Mouse (Mus musculus) G1E (cell line): ENCODE measurements around the gene Pop7. TPM values are rescaled to one million over a fixed set of nuclear protein-coding genes. Genes with fewer than 3 reads are reported as not detected.

Experiments used
- ATAC-seq: 2 replicates; pipeline ENCODE4 v1.8.0; 2016; ENCODE audit warnings: mild to moderate bottlenecking; ENCODE audit not compliant: insufficient number of reproducible peaks, poor library complexity, low FRiP score, severe bottlenecking; ENCODE audit errors: extremely low read depth
- DNase-seq: peaks from one replicate; pipeline ENCODE4 v3.0.0; 2012; ENCODE audit warnings: low spot score
- H3K27me3 ChIP-seq: 2 replicates; pipeline ENCODE4 v1.6.1; 2012; ENCODE audit warnings: mild to moderate bottlenecking, low read length, inconsistent platforms; ENCODE audit not compliant: insufficient read depth
- H3K36me3 ChIP-seq: replicated peaks from 2 replicates; pipeline ENCODE3; 2012; ENCODE audit warnings: mild to moderate bottlenecking, inconsistent platforms
- H3K4me1 ChIP-seq: 2 replicates; pipeline ENCODE4 v1.6.1; 2012; ENCODE audit warnings: low read depth, low read length, inconsistent platforms, mixed read lengths; ENCODE audit not compliant: insufficient read depth
- H3K4me3 ChIP-seq: 2 replicates; pipeline ENCODE4 v1.5.1; 2012; ENCODE audit warnings: low read depth, mild to moderate bottlenecking, inconsistent platforms, low read length, moderate library complexity, mixed read lengths
- H3K9me3 ChIP-seq: replicated peaks from 2 replicates; pipeline ENCODE4 v1.6.1; 2012; ENCODE audit warnings: inconsistent platforms
- CTCF ChIP-seq: IDR thresholded peaks from 2 replicates; pipeline ENCODE4 v1.5.1; 2012; ENCODE audit warnings: low read depth, low read length, inconsistent platforms, mixed read lengths
- GATA1 ChIP-seq: IDR thresholded peaks from 2 replicates; pipeline ENCODE4 v1.6.1; 2012; ENCODE audit warnings: borderline replicate concordance, low read length, inconsistent platforms, mixed read lengths
- GATA2 ChIP-seq: IDR thresholded peaks from 2 replicates; pipeline ENCODE4 v1.6.1; 2012; ENCODE audit warnings: low read depth, low read length, inconsistent platforms, borderline replicate concordance
- POLR2AphosphoS5 ChIP-seq: IDR thresholded peaks from 2 replicates; pipeline ENCODE4 v1.6.1; 2012; ENCODE audit warnings: low read depth, low read length, inconsistent platforms; ENCODE audit not compliant: insufficient replicate concordance
- TAL1 ChIP-seq: conservative IDR thresholded peaks from 2 replicates; pipeline ENCODE4 v1.6.1; 2012; ENCODE audit warnings: low read depth, low read length, inconsistent platforms, mixed read lengths
- polyA plus RNA-seq: library from polyadenylated mRNA; stranded (reverse); fragments of >175 nt; gene quantifications from 2 replicates; pipeline ENCODE4 v1.2.3, GENCODE M21; 2012
- total RNA-seq, 2 experiments: library from RNA; stranded (forward) in 1 of 2; stranded (reverse) in 1 of 2; fragments of 200-1000 nt in 1 of 2; fragments of >200 nt in 1 of 2; fragmentation: Nextera tagmentation in 1 of 2; gene quantifications; 2 replicates each; pipeline ENCODE4 v1.2.3; 2014 to 2017

Pop7 gene
- total and polyA plus RNA-seq, 3 experiments = 9.0 to 55.7 (median 29.3) TPM

GRCm38 (mm10) chr5:137524671-137525070 is 22.4 kb upstream of the Pop7 start:
- TF ChIP-seq GATA2 (no peak), POLR2AphosphoS5 (no peak), GATA1 (no peak), CTCF (no peak), TAL1 (no peak)
- Histone ChIP-seq H3K36me3 (peaks cover 99% of the 10 kb centered on the region), H3K27me3 (no peaks in the 10 kb centered on the region), H3K4me3 (no peak overlapping the region; the same call in 1 of the 2 replicates), H3K4me1 (peaks cover 96% of the 10 kb centered on the region), H3K9me3 (no peaks in the 10 kb centered on the region)
- DNase-seq (no peak), ATAC-seq (no peak)

- no peak for ATAC-seq
- peaks cover 99% of the 10 kb centered on the region for H3K36me3 ChIP-seq
- H3K27me3 ChIP-seq = no peaks in the 10 kb centered on the region
- H3K4me1 ChIP-seq = peaks cover 93% of the 10 kb centered on the region
- H3K4me3 ChIP-seq = peak overlapping the region; percentile 18; the same call in 1 of the 2 replicates
- no peak for TF ChIP-seq CTCF
- no peak for TF ChIP-seq POLR2AphosphoS5
- TF ChIP-seq GATA1 = no peak
- no peak for TF ChIP-seq TAL1
- no peak for TF ChIP-seq GATA2
- no peak for DNase-seq
- H3K9me3 ChIP-seq = no peaks in the 10 kb centered on the region
Observed at GRCm38 (mm10) chr5:137524251-137524515, 21.9 kb upstream of the Pop7 start.

- peaks cover 99% of the 10 kb centered on the region for H3K36me3 ChIP-seq
- TF ChIP-seq GATA2 = no peak
- TF ChIP-seq POLR2AphosphoS5 = 0 out of 2 replicates have a peak, but pooled peaks have one; percentile 61
- H3K27me3 ChIP-seq = no peaks in the 10 kb centered on the region
- no peak for ATAC-seq
- H3K9me3 ChIP-seq = no peaks in the 10 kb centered on the region
- H3K4me3 ChIP-seq = peak overlapping the region; percentile 18; the same call in 1 of the 2 replicates
- peaks cover 93% of the 10 kb centered on the region for H3K4me1 ChIP-seq
- DNase-seq = no peak
Observed at GRCm38 (mm10) chr5:137523396-137524250, 21.3 kb upstream of the Pop7 start.

- Histone ChIP-seq H3K4me1 (peaks cover 91% of the 10 kb centered on the region), H3K4me3 (peak overlapping the region; percentile 13; the same call in 1 of the 2 replicates), H3K27me3 (no peaks in the 10 kb centered on the region), H3K36me3 (peaks cover 99% of the 10 kb centered on the region), H3K9me3 (no peaks in the 10 kb centered on the region)
- TF ChIP-seq GATA2 (no peak), GATA1 (no peak), TAL1 (no peak), POLR2AphosphoS5 (no peak), CTCF (no peak)
- no peak for DNase-seq
- ATAC-seq = no peak
Observed at GRCm38 (mm10) chr5:137522711-137523110, 20.4 kb upstream of the Pop7 start.

GRCm38 (mm10) chr5:137521861-137522260 is 19.5 kb upstream of the Pop7 start:
- peaks cover 99% of the 10 kb centered on the region for H3K36me3 ChIP-seq

GRCm38 (mm10) chr5:137519691-137520550 is 17.6 kb upstream of the Pop7 start:
- DNase-seq = no peak
- H3K4me1 ChIP-seq = peaks cover 88% of the 10 kb centered on the region
- H3K27me3 ChIP-seq = no peaks in the 10 kb centered on the region
- no peak overlapping the region for H3K4me3 ChIP-seq
- H3K9me3 ChIP-seq = no peaks in the 10 kb centered on the region
- TF ChIP-seq GATA1 = no peak
- no peak for TF ChIP-seq GATA2
- TF ChIP-seq CTCF = no peak
- no peak for TF ChIP-seq POLR2AphosphoS5
- no peak for TF ChIP-seq TAL1
- no peak for ATAC-seq
- H3K36me3 ChIP-seq = peaks cover 100% of the 10 kb centered on the region

More at GRCm38 (mm10) chr5:137521861-137522260, 19.5 kb upstream of the Pop7 start:
- Histone ChIP-seq H3K27me3 (no peaks in the 10 kb centered on the region), H3K4me1 (peaks cover 91% of the 10 kb centered on the region), H3K9me3 (no peaks in the 10 kb centered on the region), H3K4me3 (no peak overlapping the region)
- no peak for ATAC-seq
- TF ChIP-seq TAL1 (no peak), GATA2 (no peak), GATA1 (no peak), CTCF (no peak), POLR2AphosphoS5 (no peak)
- DNase-seq = no peak
